Mouse (Mus musculus) erythroblast, embryonic 14.5 days (primary cell): ENCODE measurements around the gene Synpr.

ENCODE experiments used
- GATA1 ChIP-seq: IDR thresholded peaks from 2 replicates; pipeline ENCODE4 v1.6.1; 2012; ENCODE audit warnings: low read length, inconsistent platforms, mixed read lengths
- TAL1 ChIP-seq: IDR thresholded peaks from 3 replicates; pipeline ENCODE4 v1.6.1; 2012; ENCODE audit warnings: low read length, inconsistent platforms, mixed read lengths

GRCm38 (mm10) chr14:13349170-13349865 is 64.7 kb downstream of the Synpr start:
- TF ChIP-seq GATA1: no peak
- TF ChIP-seq TAL1: no peak
